Comparison of ENCODE assay signal across 19 mouse cellular contexts in the genomic region with DNA sequence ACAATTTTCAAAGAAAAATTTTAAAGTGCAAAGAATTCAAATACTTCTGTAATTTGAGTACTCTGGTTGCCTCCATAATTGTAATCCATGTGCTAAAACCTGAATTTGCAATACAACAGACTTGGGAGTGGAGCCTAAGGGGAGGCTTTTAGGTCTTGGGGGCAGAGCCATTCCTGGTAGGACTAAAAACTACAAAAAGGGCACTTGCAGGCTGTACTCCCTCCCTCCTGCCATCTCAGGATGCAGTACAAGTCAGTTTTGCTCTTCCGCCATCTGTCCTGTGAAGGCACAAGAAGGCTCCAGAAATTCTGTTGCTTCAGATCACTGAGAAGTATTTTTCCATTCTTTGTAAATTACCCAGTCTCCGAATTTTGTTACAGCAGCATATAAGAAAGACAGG.
"Had no signal": no experiment of that assay in that cellular context is flagged by ENCODE, and none has a peak within 500 bp of the region (broad histone marks: within the 10 kb centered on the region; RNA-seq: fewer than 3 reads in every experiment).

No protein-coding gene starts in this region.

- DNase-seq: lung, adult 2 months; lung, postnatal 14 days; lung, postnatal 36 days; retina, postnatal 1 day; right cerebral cortex, adult 18-20 months; right cerebral cortex, postnatal 25 days; right cerebral cortex, postnatal 4 days; spleen, adult 18-20 months; thymus, adult 18-20 months; thymus, postnatal 14 days; thymus, postnatal 36 days had no signal

- ATAC-seq: lung, postnatal 0 days; midbrain, embryonic 13.5 days; midbrain, embryonic 15.5 days had no signal

- H3K9me3 ChIP-seq: lung, embryonic 15.5 days; megakaryocyte, embryonic 14.5 days; midbrain, embryonic 13.5 days; midbrain, embryonic 15.5 days; neural tube, embryonic 12.5 days had no signal

- H3K9ac ChIP-seq: lung, embryonic 15.5 days; midbrain, embryonic 13.5 days; midbrain, embryonic 15.5 days; neural tube, embryonic 12.5 days had no signal

- H3K27me3 ChIP-seq: lung, embryonic 15.5 days; megakaryocyte, embryonic 14.5 days; midbrain, embryonic 13.5 days; midbrain, embryonic 15.5 days; neural tube, embryonic 12.5 days had no signal

- H3K36me3 ChIP-seq: lung, embryonic 15.5 days; midbrain, embryonic 13.5 days; midbrain, embryonic 15.5 days; neural tube, embryonic 12.5 days had no signal

- H3K4me1 ChIP-seq: lung, embryonic 15.5 days; megakaryocyte, embryonic 14.5 days; midbrain, embryonic 13.5 days; midbrain, embryonic 15.5 days; neural tube, embryonic 12.5 days had no signal

- H3K4me2 ChIP-seq: lung, embryonic 15.5 days; midbrain, embryonic 11.5 days; midbrain, embryonic 13.5 days; midbrain, embryonic 15.5 days; neural tube, embryonic 12.5 days had no signal

- H3K27ac ChIP-seq: lung, embryonic 15.5 days; macrophage; midbrain, embryonic 13.5 days; midbrain, embryonic 15.5 days; neural tube, embryonic 12.5 days had no signal

- H3K4me3 ChIP-seq: lung, embryonic 15.5 days; megakaryocyte, embryonic 14.5 days; midbrain, embryonic 13.5 days; midbrain, embryonic 15.5 days; neural tube, embryonic 12.5 days had no signal
